Mouse (Mus musculus) spleen, adult 2 months (tissue): ENCODE results near the gene Galnt6.
A peak's percentile ranks its signal among the peaks of the same experiment; 100 is the strongest.

Experiments used
- CTCF ChIP-seq: fragments of 200-500 bp; IDR thresholded peaks from 2 replicates; pipeline ENCODE4 v1.5.1; 2011; ENCODE audit warnings: mild to moderate bottlenecking, inconsistent platforms; ENCODE audit not compliant: insufficient read depth, insufficient read length, insufficient replicate concordance; ENCODE audit errors: extremely low read depth
- POLR2A ChIP-seq: fragments of 200-500 bp; IDR thresholded peaks from 2 replicates; pipeline ENCODE4 v1.6.1; 2011; ENCODE audit warnings: low read depth, low read length, inconsistent platforms

- TF ChIP-seq CTCF: no peak
- TF ChIP-seq POLR2A: peak; percentile 99
Measured at GRCm38 (mm10) chr15:100669337-100669736, 59.8 kb downstream of the Galnt6 start, which contains the start of gene Bin2.
